Mouse (Mus musculus) kidney, adult 9 months (tissue): ENCODE results near the gene Zfp772.
"Not testable (repeated sequence)": the region's sequence is repeated elsewhere in the genome, so short reads cannot be mapped to it uniquely, and the experiment has no call there.

Experiments
- DNase-seq: peaks from one replicate; pipeline ENCODE4 v3.0.0; 2022

The Zfp772 gene

GRCm38 (mm10) chr7:7209313-7210151 is at the start of gene Zfp772:
Zfp772 (minus strand) TSS chr7:7209998.
- peak; percentile 66 for DNase-seq

GRCm38 (mm10) chr7:7247228-7247627 is 37.4 kb upstream of the Zfp772 start, which contains the start of gene Vmn2r29:
Vmn2r29 (minus strand) TSS chr7:7247328.
- not testable (repeated sequence) for DNase-seq

- DNase-seq = peak; percentile 70
These were observed 21.4 kb downstream of the Zfp772 start for GRCm38 (mm10) chr7:7188191-7188942.

DNA sequence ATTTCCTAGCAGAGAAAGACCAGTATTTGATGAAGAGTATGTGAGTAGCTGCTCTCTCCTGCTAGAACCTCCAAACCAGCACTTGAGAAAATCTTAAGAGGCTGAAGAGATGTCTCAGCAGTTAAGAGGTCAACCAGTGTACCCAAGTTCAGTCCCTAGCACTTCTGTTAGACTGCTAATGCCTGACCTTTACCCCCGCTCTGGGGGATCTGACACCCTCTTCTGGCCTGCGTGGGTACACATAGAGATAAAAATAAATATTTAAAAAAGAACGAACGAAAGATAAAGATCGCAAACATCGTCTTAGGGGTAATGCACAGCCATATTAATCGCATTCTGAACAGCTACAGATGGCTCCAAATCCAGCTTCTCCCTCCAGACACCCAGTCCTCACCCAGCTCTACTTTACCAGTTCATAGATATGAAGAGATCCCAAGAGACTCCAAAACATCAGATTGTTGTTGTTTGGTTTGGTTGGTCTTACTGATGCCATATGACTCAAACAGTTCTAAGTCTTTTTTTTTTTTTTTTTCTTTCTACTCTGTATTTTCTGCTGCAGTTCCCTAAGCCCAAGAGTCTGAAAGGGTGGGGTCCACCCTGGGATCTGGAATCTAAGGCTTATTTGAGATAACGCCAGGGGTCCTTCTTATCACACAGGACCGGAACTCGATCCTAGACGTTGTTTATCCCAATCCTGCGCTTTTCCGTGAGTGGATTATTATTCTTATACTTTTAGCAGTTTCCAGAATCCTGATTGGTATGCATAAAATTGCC is 22.2 kb downstream of the Zfp772 start:
- DNase-seq = peak; percentile 17

- DNase-seq = no peak
These were observed 23.9 kb downstream of the Zfp772 start for GRCm38 (mm10) chr7:7185897-7186296.

DNA sequence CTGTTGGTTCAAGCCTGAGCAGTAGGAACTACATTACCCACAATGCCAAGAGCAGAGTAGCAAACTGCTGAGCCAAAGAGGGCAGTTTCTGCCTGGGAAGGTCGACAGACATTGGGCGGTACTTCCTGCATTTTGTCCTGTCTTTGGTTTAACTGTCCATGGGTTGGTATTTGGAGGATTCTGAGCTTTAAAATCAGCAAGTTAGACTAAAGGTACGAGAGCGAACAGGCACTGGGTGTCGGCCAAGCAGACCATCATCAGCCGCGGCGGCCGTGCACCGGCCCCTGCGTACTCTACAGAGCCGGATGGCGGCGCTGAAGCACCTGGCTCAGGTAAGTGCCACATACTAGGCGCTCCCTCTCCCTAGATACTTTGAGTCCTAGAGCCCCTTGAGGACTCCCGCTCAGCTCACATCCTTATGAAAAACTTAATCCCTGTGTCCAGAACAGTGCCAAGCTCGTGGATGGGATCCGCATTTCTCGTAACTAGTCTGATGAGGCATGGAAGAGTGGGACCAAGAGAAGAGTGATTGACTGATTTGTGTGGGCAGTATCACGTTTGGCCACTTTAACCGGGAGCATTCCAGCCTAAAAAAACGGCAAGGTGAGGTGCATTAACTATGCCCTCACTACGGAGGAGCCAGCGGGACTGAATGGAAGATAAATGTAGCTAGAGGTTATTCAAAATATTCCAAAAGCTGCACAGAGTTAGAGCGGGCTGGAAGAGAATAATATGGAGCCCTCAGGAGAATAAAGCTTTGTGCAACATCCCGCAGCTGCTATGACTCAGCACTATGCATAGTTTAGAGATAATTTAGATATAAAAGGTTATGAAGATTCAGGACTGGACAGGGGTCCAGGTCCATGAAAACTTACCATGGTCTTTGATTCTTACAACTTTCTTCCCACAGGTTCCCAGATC is 38.3 kb downstream of the Zfp772 start, which contains the start of gene Zfp418:
Gene Zfp418, plus strand, starts transcription at position 104 of the 921 bp plus-strand sequence.
- peak; percentile 83 for DNase-seq
